Mouse (Mus musculus) hindbrain, embryonic 14.5 days (tissue): ENCODE measurements around the gene Nlrp10. TPM values are rescaled to one million over a fixed set of nuclear protein-coding genes. Genes with fewer than 3 reads are reported as not detected.

ENCODE experiments used
- ATAC-seq: fragments of 200-750 bp; cut with Nextera tagmentation; 2 replicates; pipeline ENCODE4 v1.8.0; 2017; ENCODE audit warnings: moderate number of reproducible peaks, mild to moderate bottlenecking, moderate TSS enrichment, moderate library complexity; ENCODE audit not compliant: low FRiP score
- DNase-seq: peaks from one replicate; pipeline ENCODE4 v3.0.0-alpha.2; 2015; ENCODE audit warnings: low spot score
- H3K27ac ChIP-seq: fragments of 300-500 bp; sonication (generic); 2 replicates; pipeline ENCODE4 v1.5.1; 2014; ENCODE audit warnings: mild to moderate bottlenecking, moderate library complexity
- H3K27me3 ChIP-seq: fragments of 300-500 bp; sonication (generic); 2 replicates; pipeline ENCODE4 v1.6.1; 2014; ENCODE audit warnings: mild to moderate bottlenecking, low read length, mixed read lengths; ENCODE audit not compliant: control insufficient read depth, insufficient read depth
- H3K36me3 ChIP-seq: fragments of 300-500 bp; sonication (generic); replicated peaks from 2 replicates; pipeline ENCODE4 v1.6.1; 2014; ENCODE audit not compliant: control insufficient read depth, insufficient read depth
- H3K4me1 ChIP-seq: fragments of 300-500 bp; sonication (generic); replicated peaks from 2 replicates; pipeline ENCODE4 v1.6.1; 2014; ENCODE audit warnings: antibody characterized with exemption, low read length, mixed read lengths; ENCODE audit not compliant: control insufficient read depth, insufficient read depth
- H3K4me2 ChIP-seq: fragments of 300-500 bp; sonication (generic); replicated peaks from 2 replicates; pipeline ENCODE4 v1.6.1; 2014; ENCODE audit warnings: mild to moderate bottlenecking, moderate library complexity
- H3K4me3 ChIP-seq: fragments of 300-500 bp; sonication (generic); replicated peaks from 2 replicates; pipeline ENCODE4 v1.5.1; 2014; ENCODE audit warnings: mild to moderate bottlenecking, low read length
- H3K9ac ChIP-seq: fragments of 300-500 bp; sonication (generic); 2 replicates; pipeline ENCODE4 v1.6.1; 2014
- H3K9me3 ChIP-seq: fragments of 300-500 bp; sonication (generic); 2 replicates; pipeline ENCODE4 v1.6.1; 2016; ENCODE audit warnings: low read length; ENCODE audit not compliant: control insufficient read depth
- WGBS: fragments of 180-500 bp; shearing (Covaris S2); extraction: QIAGEN DNeasy Blood & Tissue Kit; methylation state at CpG from one replicate; pipeline ENCODE4 v1.1.7; 2014; 5-methylcytosine and 5-hydroxymethylcytosine counted together
- polyA plus RNA-seq: library from polyadenylated mRNA; unstranded; fragments of >200 nt; fragmentation: Nextera tagmentation; extraction: Ambion mirVana; gene quantifications from 2 replicates; pipeline ENCODE4 v1.2.1, GENCODE M21; 2014

Gene Nlrp10
- polyA plus RNA-seq, 1 experiment from 2014 or later = not detected

DNA sequence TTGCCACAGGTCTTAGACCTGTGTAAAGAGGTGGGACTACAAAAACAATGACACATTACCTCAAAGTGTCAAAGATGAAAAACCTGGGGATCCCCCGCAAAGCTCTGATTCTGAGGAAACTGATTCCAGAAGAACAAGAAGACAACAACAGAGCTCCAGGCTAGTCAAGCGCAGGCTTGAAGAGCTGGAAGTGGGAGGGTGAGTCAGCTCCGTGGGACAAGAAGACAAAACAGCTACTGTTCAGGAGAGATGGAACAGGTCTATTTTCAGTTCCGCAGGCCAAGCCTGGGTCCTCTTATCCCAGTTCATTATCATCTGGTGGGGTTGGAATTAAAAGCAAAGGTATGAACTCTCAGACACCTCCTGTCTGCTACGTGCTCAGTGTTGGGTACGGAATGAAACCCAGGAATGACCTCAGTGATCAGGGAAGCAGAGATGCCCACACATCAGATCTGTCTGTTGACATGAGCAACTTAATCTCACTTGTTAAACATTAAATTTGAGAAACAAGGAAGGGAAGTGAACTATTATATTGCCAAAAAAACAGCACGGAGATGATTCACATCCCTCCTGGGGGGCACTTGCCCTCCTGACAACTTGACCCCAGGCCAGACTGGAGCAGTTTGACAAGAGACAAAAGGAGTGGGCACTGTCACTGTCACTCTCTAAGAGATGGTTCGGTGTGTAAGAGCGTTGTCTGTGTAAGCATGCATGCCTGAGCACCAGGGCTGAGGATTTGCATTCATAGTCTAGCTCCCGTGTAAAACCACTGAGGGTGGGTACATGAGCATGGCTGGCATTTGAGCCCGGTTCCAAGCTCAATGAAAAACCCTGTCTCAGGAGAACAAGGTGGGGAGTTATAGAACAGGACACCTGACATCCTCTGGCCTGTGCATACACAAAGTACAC, 1.4 kb downstream of the Nlrp10 start:
- Histone ChIP-seq H3K9ac (no peak overlapping the region), H3K27ac (no peak overlapping the region), H3K9me3 (no peaks in the 10 kb centered on the region), H3K4me2 (no peak overlapping the region), H3K36me3 (no peaks in the 10 kb centered on the region), H3K4me1 (no peaks in the 10 kb centered on the region), H3K27me3 (no peaks in the 10 kb centered on the region), H3K4me3 (no peak overlapping the region)
- ATAC-seq = no peak
- WGBS = 82% methylated on average over 11 of the region's 11 CpGs
- DNase-seq = no peak

DNA sequence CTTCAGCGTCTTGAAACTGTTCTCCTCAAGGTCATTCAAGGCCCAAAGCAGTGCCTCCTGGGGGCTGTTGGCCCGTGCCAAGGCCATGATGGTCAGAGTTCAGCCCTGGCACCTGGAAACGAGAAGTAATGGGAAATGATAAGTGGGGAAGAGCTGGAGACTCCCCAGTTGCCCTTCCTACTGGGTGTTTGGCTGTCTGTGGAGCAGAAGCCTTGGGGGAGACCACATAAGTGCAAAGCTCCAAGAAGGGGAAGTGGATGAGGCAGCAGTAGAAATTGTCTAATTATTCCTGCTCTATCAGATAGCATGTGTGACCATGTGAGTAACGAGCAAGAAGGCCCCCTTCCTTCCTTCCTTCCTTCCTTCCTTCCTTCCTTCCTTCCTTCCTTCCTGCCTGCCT, 2.9 kb downstream of the Nlrp10 start:
- no peaks in the 10 kb centered on the region for H3K4me1 ChIP-seq
- DNase-seq (no peak), ATAC-seq (no peak)
- H3K9ac ChIP-seq = no peak overlapping the region
- no peaks in the 10 kb centered on the region for H3K36me3 ChIP-seq
- H3K4me2 ChIP-seq = no peak overlapping the region
- no peak overlapping the region for H3K27ac ChIP-seq
- no peaks in the 10 kb centered on the region for H3K9me3 ChIP-seq
- H3K4me3 ChIP-seq = no peak overlapping the region
- 83% methylated on average over 4 of the region's 4 CpGs for WGBS
- H3K27me3 ChIP-seq = no peaks in the 10 kb centered on the region

DNA sequence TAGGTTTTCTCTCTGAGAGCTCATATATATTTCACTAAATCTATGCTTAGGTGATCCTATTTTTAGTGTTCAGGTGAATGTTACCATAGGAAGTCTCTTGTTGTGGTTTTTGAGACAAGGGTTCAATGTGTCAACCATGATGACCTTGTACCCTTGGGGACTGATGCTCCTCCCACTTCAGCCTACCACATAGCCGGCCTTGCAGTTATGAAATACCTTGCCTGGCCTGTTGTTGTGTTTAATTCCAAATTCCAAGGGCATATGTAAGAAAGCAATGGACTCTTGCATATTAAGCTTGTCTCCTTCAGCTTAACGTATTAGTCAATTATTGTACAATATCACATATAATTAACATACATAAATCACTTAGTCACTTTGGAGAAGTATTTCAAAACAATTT, 26.0 kb downstream of the Nlrp10 start:
- H3K4me2 ChIP-seq = no peak overlapping the region
- H3K9me3 ChIP-seq = no peaks in the 10 kb centered on the region
- ATAC-seq = no peak
- no peak overlapping the region for H3K9ac ChIP-seq
- H3K27ac ChIP-seq = no peak overlapping the region
- H3K4me3 ChIP-seq = no peak overlapping the region
- WGBS = 85% methylated on average over 2 of the region's 2 CpGs
- DNase-seq = no peak
- no peaks in the 10 kb centered on the region for H3K4me1 ChIP-seq
- H3K36me3 ChIP-seq = no peaks in the 10 kb centered on the region
- no peaks in the 10 kb centered on the region for H3K27me3 ChIP-seq

DNA sequence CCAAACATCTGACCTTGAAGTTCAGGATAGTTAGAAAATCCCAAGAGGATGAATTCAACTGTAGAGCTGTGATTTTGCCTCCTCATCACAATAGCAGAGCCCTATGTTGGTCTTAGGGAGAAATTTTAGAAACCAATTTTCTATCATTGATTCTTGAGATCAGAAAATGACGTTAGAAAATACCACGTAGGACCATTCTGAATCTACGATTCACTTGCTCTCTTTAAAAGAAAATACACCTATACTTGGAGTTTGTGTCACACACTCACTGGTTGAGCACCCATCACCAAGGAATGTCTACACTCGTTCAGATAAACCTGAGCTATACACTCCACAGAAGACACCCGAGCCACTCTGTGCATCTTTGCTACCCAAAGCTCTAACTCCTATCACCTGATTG, 35.7 kb downstream of the Nlrp10 start, which contains the start of gene Olfr519:
TSS of gene Olfr519 (minus strand) at position 101 of the 400 bp plus-strand sequence.
- Histone ChIP-seq H3K9me3 (no peaks in the 10 kb centered on the region), H3K27ac (no peak within 1 kb of the TSS), H3K4me2 (no peak within 1 kb of the TSS), H3K4me3 (no peak within 1 kb of the TSS), H3K36me3 (no peaks in the 10 kb centered on the region), H3K27me3 (no peaks in the 10 kb centered on the region), H3K4me1 (no peaks in the 10 kb centered on the region), H3K9ac (no peak within 1 kb of the TSS)
- no peak for DNase-seq
- ATAC-seq = no peak
- WGBS = 92% methylated on average over 5 of the region's 5 CpGs

DNA sequence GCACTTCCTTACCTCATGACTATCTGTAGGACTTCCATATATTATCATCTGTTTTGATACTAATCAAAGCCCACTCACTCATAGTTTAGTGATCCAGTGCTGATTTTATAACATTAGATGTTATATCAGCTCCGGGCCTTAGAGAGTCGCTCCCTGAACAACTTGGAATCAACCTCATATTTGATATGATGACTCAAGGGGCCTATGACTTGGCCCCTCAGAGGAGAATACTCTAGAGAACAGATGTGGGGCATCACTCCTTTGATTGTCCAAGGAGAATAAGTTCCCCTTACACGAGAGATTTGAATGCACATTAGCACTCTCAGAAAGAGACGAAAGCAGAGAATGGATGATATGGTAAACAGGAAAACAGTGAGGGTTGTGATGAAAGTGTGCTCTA, 45.1 kb downstream of the Nlrp10 start, which contains the start of gene Olfr518:
TSS of gene Olfr518 (minus strand) at position 101 of the 400 bp plus-strand sequence.
- H3K9me3 ChIP-seq = no peaks in the 10 kb centered on the region
- H3K9ac ChIP-seq = no peak within 1 kb of the TSS
- no peak for DNase-seq
- H3K27me3 ChIP-seq = no peaks in the 10 kb centered on the region
- no peak within 1 kb of the TSS for H3K4me2 ChIP-seq
- no peaks in the 10 kb centered on the region for H3K36me3 ChIP-seq
- 84% methylated on average over 4 of the region's 4 CpGs for WGBS
- H3K4me1 ChIP-seq = no peaks in the 10 kb centered on the region
- no peak within 1 kb of the TSS for H3K27ac ChIP-seq
- no peak within 1 kb of the TSS for H3K4me3 ChIP-seq
- ATAC-seq = no peak

DNA sequence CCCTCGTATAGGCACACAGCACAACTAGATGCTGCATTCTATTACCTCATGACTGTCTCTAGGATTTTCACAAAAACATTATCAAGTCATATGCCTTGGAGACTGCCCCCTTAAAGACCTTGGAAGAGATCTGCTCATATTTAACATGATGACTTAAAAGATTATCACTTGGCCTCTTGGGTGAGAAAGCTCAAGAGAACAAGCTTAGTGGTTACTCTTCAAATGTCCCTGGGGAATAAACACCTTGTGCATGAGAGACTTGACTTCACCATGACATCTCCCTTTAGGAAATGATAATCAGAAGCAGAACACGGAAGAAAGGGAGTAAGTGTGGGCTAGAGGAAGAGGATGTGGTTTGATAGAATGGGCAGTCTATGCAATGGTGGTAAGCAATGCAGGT, 57.7 kb downstream of the Nlrp10 start, which contains the start of gene Olfr517:
TSS of gene Olfr517 (minus strand) at position 101 of the 400 bp plus-strand sequence.
- Histone ChIP-seq H3K9ac (no peak within 1 kb of the TSS), H3K4me1 (no peaks in the 10 kb centered on the region), H3K27ac (no peak within 1 kb of the TSS), H3K4me2 (no peak within 1 kb of the TSS), H3K36me3 (no peaks in the 10 kb centered on the region), H3K9me3 (no peaks in the 10 kb centered on the region), H3K27me3 (no peaks in the 10 kb centered on the region), H3K4me3 (no peak within 1 kb of the TSS)
- WGBS = 83% methylated on average over 2 of the region's 2 CpGs
- DNase-seq (no peak), ATAC-seq (no peak)

Other genes starting within 250 kb of the Nlrp10 start
- not detected in 2 replicates for gene Olfr512, start 216.9 kb downstream of the Nlrp10 start, polyA plus RNA-seq
- gene Olfr513, start 179.2 kb downstream of the Nlrp10 start, polyA plus RNA-seq = not detected in 2 replicates
- gene Olfr514, start 104.2 kb downstream of the Nlrp10 start, polyA plus RNA-seq = not detected in 2 replicates
- not detected in 2 replicates for gene Olfr516, start 79.6 kb downstream of the Nlrp10 start, polyA plus RNA-seq
- gene Olfr517, start 57.8 kb downstream of the Nlrp10 start, polyA plus RNA-seq = not detected in 2 replicates
- gene Olfr518, start 45.2 kb downstream of the Nlrp10 start, polyA plus RNA-seq = not detected in 2 replicates
- gene Olfr519, start 35.8 kb downstream of the Nlrp10 start, polyA plus RNA-seq = not detected in 2 replicates
- 83.1 and 90.8 TPM in 2 replicates for gene Eif3f, start 4.2 kb upstream of the Nlrp10 start, polyA plus RNA-seq
- 52.9 and 62.0 TPM in 2 replicates for gene Tub, start 20.2 kb upstream of the Nlrp10 start, polyA plus RNA-seq
- gene Ric3, start 153.2 kb upstream of the Nlrp10 start, polyA plus RNA-seq = 33.3 and 34.4 TPM in 2 replicates
- gene Lmo1, start 245.0 kb upstream of the Nlrp10 start, polyA plus RNA-seq = 55.2 and 64.9 TPM in 2 replicates